Mouse (Mus musculus): Measurements from ENCODE around the gene Zan. TPM values are rescaled to one million over a fixed set of nuclear protein-coding genes. Genes with fewer than 3 reads are reported as not detected.

Zan gene
- polyA plus RNA-seq, 1 experiment, result not detected

DNA sequence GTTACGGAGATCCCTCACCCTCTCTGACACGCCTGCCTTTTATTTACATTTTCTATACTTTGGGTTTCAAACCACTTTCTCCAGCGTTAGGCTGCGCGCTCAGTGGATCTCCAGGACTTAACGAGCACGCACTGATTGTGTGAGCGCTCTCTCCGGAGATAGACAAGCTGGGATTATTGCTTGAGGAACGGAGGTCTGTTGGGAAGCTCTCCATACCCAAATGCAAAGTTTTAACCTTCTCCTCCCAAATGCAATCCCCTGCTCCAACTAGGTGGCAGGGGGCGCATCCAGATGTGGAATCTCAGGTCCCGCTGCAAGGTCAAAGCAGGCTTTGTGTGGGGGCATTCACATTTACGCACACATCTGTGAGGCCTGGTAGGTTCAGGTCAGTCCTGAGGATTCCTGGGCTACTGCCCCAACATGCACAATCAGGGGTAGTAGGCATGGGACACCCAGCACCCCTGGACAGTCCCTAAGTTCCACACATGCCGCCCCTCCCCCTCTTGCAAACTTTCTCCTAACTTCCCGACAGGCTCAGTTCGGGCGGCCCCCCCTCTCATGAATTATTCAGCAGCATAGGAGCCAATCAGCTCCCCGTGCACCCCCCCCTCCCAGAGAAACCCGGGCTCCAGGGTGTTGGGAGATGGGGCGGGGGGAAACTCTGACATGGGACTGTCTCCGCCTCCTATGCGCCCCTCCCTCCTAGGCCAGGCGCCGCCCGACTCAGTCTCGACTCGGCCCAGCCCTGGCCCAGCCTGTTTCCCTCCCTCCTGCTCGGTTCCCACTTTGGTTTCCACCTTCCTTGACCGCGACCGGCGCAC lies 127.3 kb downstream of the Zan start, which contains the start of gene Ephb4:
Ephb4 (plus strand) TSS at position 726 of the 821 bp plus-strand sequence.
- H3K4me3 ChIP-seq (replicated peaks; ENCODE audit: control insufficient read depth, low read depth, low read length), result no peak within 1 kb of the TSS
- WGBS, result 2% methylated on average over 32 of the region's 32 CpGs
- H3K27ac ChIP-seq (ENCODE audit: control insufficient read depth, insufficient read depth, low read depth, low read length, poor library complexity), result no peak within 1 kb of the TSS; the same call in 1 of the 2 replicates
- no peak for TF ChIP-seq POLR2A (IDR thresholded peaks at IDR 0.05; ENCODE audit: borderline replicate concordance, control insufficient read depth, low read depth, low read length)
- no peaks in the 10 kb centered on the region; the same call in 1 of the 2 replicates for H3K4me1 ChIP-seq (ENCODE audit: control insufficient read depth, insufficient read depth, low read length)

DNA sequence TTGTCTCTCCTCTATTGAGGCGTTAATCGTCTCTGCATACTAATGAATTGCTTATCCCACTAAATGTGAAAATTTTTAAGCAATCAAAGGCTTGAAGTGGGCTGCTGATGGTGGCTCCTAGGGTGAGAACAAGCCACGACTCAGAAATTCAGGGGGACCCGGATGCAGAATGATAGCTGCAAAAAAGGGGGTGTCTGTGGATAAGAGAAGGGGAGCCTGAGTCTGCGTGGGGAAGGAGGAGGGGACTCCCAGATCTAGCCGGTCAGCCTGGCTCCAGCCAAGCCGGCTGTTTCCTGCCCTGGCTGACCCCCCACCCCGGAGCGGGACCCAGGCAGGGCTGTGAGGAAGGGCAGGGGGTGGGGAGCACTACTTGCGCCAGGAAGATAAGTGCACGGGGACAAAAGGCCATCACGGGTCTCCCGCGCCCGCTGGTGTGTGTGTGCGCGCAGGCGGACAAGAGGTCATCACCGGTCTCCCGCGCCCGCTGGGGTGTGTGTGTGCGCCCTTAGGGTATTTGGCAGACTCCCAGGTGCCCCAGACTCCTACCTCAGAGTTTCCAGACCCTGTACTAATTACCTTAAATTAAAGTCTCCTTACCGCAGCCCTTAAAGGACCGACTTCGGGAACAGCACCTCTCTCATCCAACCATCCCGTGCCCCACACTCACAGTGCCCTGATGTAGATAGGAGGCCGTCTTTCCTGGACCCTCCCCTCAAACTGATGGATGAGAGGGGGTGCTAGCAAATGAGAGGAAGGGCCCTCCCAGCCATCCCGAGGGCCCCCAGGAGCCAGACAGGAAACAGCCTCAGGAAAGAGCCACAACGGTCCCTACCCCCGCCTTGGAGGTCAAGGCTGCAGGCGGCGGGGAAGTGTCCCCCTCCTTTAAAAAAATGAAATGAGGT lies 128.1 kb downstream of the Zan start:
- Histone ChIP-seq H3K27ac (ENCODE audit: control insufficient read depth, insufficient read depth, low read depth, low read length, poor library complexity) (no peak overlapping the region), H3K4me3 (replicated peaks; ENCODE audit: control insufficient read depth, low read depth, low read length) (no peak overlapping the region), H3K4me1 (ENCODE audit: control insufficient read depth, insufficient read depth, low read length) (no peaks in the 10 kb centered on the region; the same call in 1 of the 2 replicates)
- no peak for TF ChIP-seq CTCF (IDR thresholded peaks at IDR 0.05; ENCODE audit: control insufficient read depth, insufficient read depth, low read length)
- TF ChIP-seq POLR2A (IDR thresholded peaks at IDR 0.05; ENCODE audit: borderline replicate concordance, control insufficient read depth, low read depth, low read length), result no peak
- 4% methylated on average over 33 of the region's 33 CpGs for WGBS

DNA sequence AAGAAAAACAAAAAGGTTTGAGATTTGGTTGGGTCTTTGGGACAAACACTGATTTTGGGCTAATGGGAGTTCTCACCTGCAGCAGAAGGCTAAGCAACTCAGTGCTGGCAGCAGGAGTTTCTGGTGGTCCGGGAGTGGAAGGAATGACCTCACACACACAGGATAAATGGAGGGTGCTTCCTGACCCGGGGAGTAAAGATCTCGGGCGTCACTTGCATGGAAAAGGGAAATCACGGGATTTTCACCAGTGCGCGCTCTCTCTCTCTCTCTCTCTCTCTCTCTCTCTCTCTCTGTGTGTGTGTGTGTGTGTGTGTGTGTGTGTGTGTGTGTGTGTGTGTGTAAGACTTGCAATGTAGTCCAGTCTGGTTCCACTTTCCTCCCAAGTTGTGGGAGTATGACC lies 129.0 kb downstream of the Zan start:
- Histone ChIP-seq H3K4me1 (ENCODE audit: control insufficient read depth, insufficient read depth, low read length) (no peaks in the 10 kb centered on the region; the same call in 1 of the 2 replicates), H3K27ac (ENCODE audit: control insufficient read depth, insufficient read depth, low read depth, low read length, poor library complexity) (no peak overlapping the region), H3K4me3 (replicated peaks; ENCODE audit: control insufficient read depth, low read depth, low read length) (no peak overlapping the region)
- TF ChIP-seq POLR2A (IDR thresholded peaks at IDR 0.05; ENCODE audit: borderline replicate concordance, control insufficient read depth, low read depth, low read length), result no peak
- no peak for TF ChIP-seq CTCF (IDR thresholded peaks at IDR 0.05; ENCODE audit: control insufficient read depth, insufficient read depth, low read length)
- 66% methylated on average over 7 of the region's 7 CpGs for WGBS

- TF ChIP-seq POLR2A (IDR thresholded peaks at IDR 0.05; ENCODE audit: borderline replicate concordance, control insufficient read depth, low read depth, low read length) (no peak), CTCF (IDR thresholded peaks at IDR 0.05; ENCODE audit: control insufficient read depth, insufficient read depth, low read length) (no peak)
- Histone ChIP-seq H3K4me1 (ENCODE audit: control insufficient read depth, insufficient read depth, low read length) (no peaks in the 10 kb centered on the region; the same call in 1 of the 2 replicates), H3K4me3 (replicated peaks; ENCODE audit: control insufficient read depth, low read depth, low read length) (no peak overlapping the region), H3K27ac (ENCODE audit: control insufficient read depth, insufficient read depth, low read depth, low read length, poor library complexity) (no peak overlapping the region)
- 76% methylated on average over 4 of the region's 4 CpGs for WGBS
Observed at GRCm38 (mm10) chr5:137346983-137347382, 129.9 kb downstream of the Zan start.

DNA sequence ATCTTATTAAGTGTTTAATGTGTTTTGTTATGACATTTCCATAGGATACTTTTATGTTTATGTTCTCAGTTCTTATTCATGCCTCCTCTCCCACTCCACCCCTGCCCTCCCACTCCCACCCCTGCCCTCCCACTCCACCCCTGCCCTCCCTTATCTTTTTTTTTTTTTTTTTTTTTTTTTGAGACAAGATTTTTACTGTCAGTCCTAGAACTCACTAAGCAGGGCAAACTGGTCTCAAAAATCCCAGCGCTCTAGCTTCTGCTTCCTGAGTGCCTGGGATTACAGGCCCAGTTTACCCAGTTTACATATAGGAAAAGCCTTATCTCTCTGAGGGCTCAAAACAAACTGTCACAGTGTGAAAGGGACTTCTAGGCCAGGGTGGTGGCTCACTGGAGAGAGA lies 130.5 kb downstream of the Zan start:
- no peak overlapping the region for H3K27ac ChIP-seq (ENCODE audit: control insufficient read depth, insufficient read depth, low read depth, low read length, poor library complexity)

DNA sequence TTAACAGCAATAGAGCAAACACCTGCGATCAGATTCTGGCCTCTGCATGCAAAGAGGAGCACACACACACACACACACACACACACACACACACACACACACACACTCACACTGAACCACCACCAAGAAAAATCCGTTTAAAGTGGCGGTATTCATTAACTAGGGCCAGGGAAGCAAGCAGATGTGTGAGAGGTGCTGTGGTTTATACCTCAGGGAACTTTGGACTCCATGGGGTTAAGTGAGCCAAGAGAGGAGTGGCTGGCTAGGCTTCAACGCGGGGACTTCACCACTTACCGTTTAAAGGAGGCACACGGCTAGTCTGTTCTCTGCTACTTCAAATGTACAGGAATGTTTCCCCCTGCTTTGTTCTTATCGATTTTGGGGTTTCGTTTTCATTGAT lies 131.0 kb downstream of the Zan start:
- no peaks in the 10 kb centered on the region; the same call in 1 of the 2 replicates for H3K4me1 ChIP-seq (ENCODE audit: control insufficient read depth, insufficient read depth, low read length)
- H3K4me3 ChIP-seq (replicated peaks; ENCODE audit: control insufficient read depth, low read depth, low read length), result no peak overlapping the region
- no peak overlapping the region for H3K27ac ChIP-seq (ENCODE audit: control insufficient read depth, insufficient read depth, low read depth, low read length, poor library complexity)
- WGBS, result 16% methylated on average over 9 of the region's 9 CpGs
- TF ChIP-seq CTCF (IDR thresholded peaks at IDR 0.05; ENCODE audit: control insufficient read depth, insufficient read depth, low read length) (no peak), POLR2A (IDR thresholded peaks at IDR 0.05; ENCODE audit: borderline replicate concordance, control insufficient read depth, low read depth, low read length) (no peak)

More for the DNA sequence above, 130.5 kb downstream of the Zan start:
- WGBS, result 79% methylated on average over 1 of the region's 1 CpGs
- Histone ChIP-seq H3K4me1 (ENCODE audit: control insufficient read depth, insufficient read depth, low read length) (no peaks in the 10 kb centered on the region; the same call in 1 of the 2 replicates), H3K4me3 (replicated peaks; ENCODE audit: control insufficient read depth, low read depth, low read length) (no peak overlapping the region)
- TF ChIP-seq CTCF (IDR thresholded peaks at IDR 0.05; ENCODE audit: control insufficient read depth, insufficient read depth, low read length) (no peak), POLR2A (IDR thresholded peaks at IDR 0.05; ENCODE audit: borderline replicate concordance, control insufficient read depth, low read depth, low read length) (no peak)

DNA sequence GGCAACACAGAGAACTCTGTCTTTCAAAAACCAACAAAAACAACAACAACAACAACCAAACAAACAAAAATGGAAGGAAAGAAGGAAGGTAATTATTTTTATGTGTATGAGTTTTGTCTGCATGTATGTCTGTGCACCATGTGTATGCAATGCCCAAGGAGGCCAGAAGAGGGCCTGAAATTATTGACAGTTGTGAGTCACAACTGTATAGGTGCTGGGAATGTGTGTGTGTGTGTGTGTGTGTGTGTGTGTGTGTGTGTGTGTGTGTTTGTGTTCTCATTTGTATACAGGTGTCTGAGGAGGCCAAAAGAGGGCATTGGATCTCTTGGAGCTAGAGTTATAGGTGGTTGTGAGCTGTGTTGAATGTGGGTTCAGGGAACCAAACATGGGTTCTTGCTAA lies 133.0 kb downstream of the Zan start:
- Histone ChIP-seq H3K4me3 (replicated peaks; ENCODE audit: control insufficient read depth, low read depth, low read length) (no peak overlapping the region), H3K4me1 (ENCODE audit: control insufficient read depth, insufficient read depth, low read length) (peaks cover 3% of the 10 kb centered on the region; the same call in 1 of the 2 replicates), H3K27ac (ENCODE audit: control insufficient read depth, insufficient read depth, low read depth, low read length, poor library complexity) (no peak overlapping the region)
- no peak for TF ChIP-seq POLR2A (IDR thresholded peaks at IDR 0.05; ENCODE audit: borderline replicate concordance, control insufficient read depth, low read depth, low read length)
- TF ChIP-seq CTCF (IDR thresholded peaks at IDR 0.05; ENCODE audit: control insufficient read depth, insufficient read depth, low read length), result no peak

- H3K4me1 ChIP-seq (ENCODE audit: control insufficient read depth, insufficient read depth, low read length), result peaks cover 3% of the 10 kb centered on the region; the same call in 1 of the 2 replicates
- H3K27ac ChIP-seq (ENCODE audit: control insufficient read depth, insufficient read depth, low read depth, low read length, poor library complexity), result no peak overlapping the region
- H3K4me3 ChIP-seq (replicated peaks; ENCODE audit: control insufficient read depth, low read depth, low read length), result no peak overlapping the region
- 89% methylated on average over 5 of the region's 5 CpGs for WGBS
- TF ChIP-seq POLR2A (IDR thresholded peaks at IDR 0.05; ENCODE audit: borderline replicate concordance, control insufficient read depth, low read depth, low read length) (no peak), CTCF (IDR thresholded peaks at IDR 0.05; ENCODE audit: control insufficient read depth, insufficient read depth, low read length) (no peak)
Observed at GRCm38 (mm10) chr5:137343412-137343811, 133.5 kb downstream of the Zan start.
